Mouse (Mus musculus): ENCODE measurements at regions not wholly inside any gene's neighbourhood (a gene's known extent, or its start where the extent isn't known, plus 50 kb on each side); places are given as distances from the start of the nearest gene placed in this dataset.

DNA sequence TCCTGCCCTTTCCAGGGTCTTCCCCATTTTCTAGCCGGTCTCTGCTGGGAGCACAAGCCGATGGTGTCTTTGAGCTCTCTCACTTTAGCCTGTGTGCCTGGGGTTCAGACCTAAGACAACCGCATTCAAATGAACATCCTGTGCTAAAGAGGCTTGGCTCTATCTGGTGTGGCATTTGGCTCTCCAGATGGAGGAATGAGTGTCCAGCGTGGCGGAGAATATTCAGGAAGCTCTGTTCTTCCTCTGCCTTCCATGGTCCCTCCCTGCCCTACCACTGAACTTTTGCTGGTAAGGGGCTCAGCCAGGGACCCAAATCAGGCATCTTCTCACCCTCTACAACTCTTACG lies 68.7 kb upstream of the Nkd1 start:
- TF ChIP-seq CTCF (IDR thresholded peaks at IDR 0.05; ENCODE audit: borderline replicate concordance, insufficient read depth, low read depth, low read length) (no peak), POLR2A (IDR thresholded peaks at IDR 0.05; ENCODE audit: borderline replicate concordance, insufficient read depth, low read length) (no peak)

All from cerebellum, adult 2 months (tissue).